Mouse (Mus musculus): ENCODE data around the gene Prtn3. TPM values are rescaled to one million over a fixed set of nuclear protein-coding genes. Genes with fewer than 3 reads are reported as not detected.

Prtn3 gene
- polyA plus RNA-seq, 1 experiment from 2014 or later: 52.4 TPM

- ATAC-seq (replicated peaks; ENCODE audit: low FRiP score) (no peak), DNase-seq (ENCODE audit: low spot score) (peak; percentile 91)
- H3K4me1 ChIP-seq (replicated peaks; ENCODE audit: control insufficient read depth, insufficient read depth, low read length): peaks cover 40% of the 10 kb centered on the region
- peak overlapping the region; percentile 98 for H3K4me2 ChIP-seq
- H3K36me3 ChIP-seq (ENCODE audit: control insufficient read depth, insufficient read depth, low read length): no peaks in the 10 kb centered on the region
- H3K4me3 ChIP-seq (ENCODE audit: low read depth, low read length): no peak overlapping the region
- peak overlapping the region; percentile 97 for H3K27ac ChIP-seq (ENCODE audit: low read depth, low read length)
- H3K9ac ChIP-seq (ENCODE audit: low read depth, low read length): no peak overlapping the region; the same call in 1 of the 2 replicates
- H3K9me3 ChIP-seq (ENCODE audit: control insufficient read depth, low read length): no peaks in the 10 kb centered on the region
- WGBS: 15% methylated on average over 29 of the region's 29 CpGs
- H3K27me3 ChIP-seq (replicated peaks; ENCODE audit: control insufficient read depth, insufficient read depth, low read length): peaks cover 27% of the 10 kb centered on the region
These were observed 50.9 kb downstream of the Prtn3 start for GRCm38 (mm10) chr10:79924998-79925784.

GRCm38 (mm10) chr10:79925785-79926490 is 51.7 kb downstream of the Prtn3 start:
- Histone ChIP-seq H3K27ac (ENCODE audit: low read depth, low read length) (peak overlapping the region; percentile 97), H3K27me3 (replicated peaks; ENCODE audit: control insufficient read depth, insufficient read depth, low read length) (peaks cover 20% of the 10 kb centered on the region), H3K9me3 (ENCODE audit: control insufficient read depth, low read length) (no peaks in the 10 kb centered on the region), H3K9ac (ENCODE audit: low read depth, low read length) (peak overlapping the region; percentile 92), H3K4me3 (ENCODE audit: low read depth, low read length) (peak overlapping the region; percentile 96), H3K36me3 (ENCODE audit: control insufficient read depth, insufficient read depth, low read length) (peaks cover under 1% of the 10 kb centered on the region; the same call in 1 of the 2 replicates), H3K4me2 (peak overlapping the region; percentile 98), H3K4me1 (replicated peaks; ENCODE audit: control insufficient read depth, insufficient read depth, low read length) (peaks cover 37% of the 10 kb centered on the region)
- peak; percentile 3; the same call in 1 of the 2 replicates for ATAC-seq (replicated peaks; ENCODE audit: low FRiP score)
- DNase-seq (ENCODE audit: low spot score): no peak
- 11% methylated on average over 15 of the region's 15 CpGs for WGBS

- Histone ChIP-seq H3K36me3 (ENCODE audit: control insufficient read depth, insufficient read depth, low read length) (peaks cover 3% of the 10 kb centered on the region; the same call in 1 of the 2 replicates), H3K4me1 (replicated peaks; ENCODE audit: control insufficient read depth, insufficient read depth, low read length) (peaks cover 34% of the 10 kb centered on the region), H3K9me3 (ENCODE audit: control insufficient read depth, low read length) (no peaks in the 10 kb centered on the region), H3K27me3 (replicated peaks; ENCODE audit: control insufficient read depth, insufficient read depth, low read length) (peaks cover 12% of the 10 kb centered on the region), H3K4me2 (peak within 1 kb of the TSS; percentile 98), H3K9ac (ENCODE audit: low read depth, low read length) (peak within 1 kb of the TSS; percentile 92), H3K4me3 (ENCODE audit: low read depth, low read length) (peak within 1 kb of the TSS; percentile 96), H3K27ac (ENCODE audit: low read depth, low read length) (peak within 1 kb of the TSS; percentile 97)
- ATAC-seq (replicated peaks; ENCODE audit: low FRiP score) (peak; percentile 75), DNase-seq (ENCODE audit: low spot score) (peak; percentile 93)
- WGBS: under 1% methylated on average over 63 of the region's 63 CpGs
These were observed 52.4 kb downstream of the Prtn3 start, which contains the start of gene Arid3a for GRCm38 (mm10) chr10:79926491-79927323. Gene Arid3a (plus strand): TSS chr10:79927043.

- Histone ChIP-seq H3K4me2 (peak overlapping the region; percentile 98), H3K27me3 (replicated peaks; ENCODE audit: control insufficient read depth, insufficient read depth, low read length) (peaks cover 5% of the 10 kb centered on the region), H3K9ac (ENCODE audit: low read depth, low read length) (peak overlapping the region; percentile 92), H3K36me3 (ENCODE audit: control insufficient read depth, insufficient read depth, low read length) (peaks cover 10% of the 10 kb centered on the region), H3K4me1 (replicated peaks; ENCODE audit: control insufficient read depth, insufficient read depth, low read length) (peaks cover 37% of the 10 kb centered on the region), H3K9me3 (ENCODE audit: control insufficient read depth, low read length) (no peaks in the 10 kb centered on the region), H3K4me3 (ENCODE audit: low read depth, low read length) (peak overlapping the region; percentile 96), H3K27ac (ENCODE audit: low read depth, low read length) (peak overlapping the region; percentile 97)
- ATAC-seq (replicated peaks; ENCODE audit: low FRiP score) (peak; percentile 45), DNase-seq (ENCODE audit: low spot score) (peak; percentile 81)
- WGBS: 0% methylated on average over 54 of the region's 54 CpGs
These were observed 53.2 kb downstream of the Prtn3 start for GRCm38 (mm10) chr10:79927324-79928029.

- peaks cover 44% of the 10 kb centered on the region for H3K4me1 ChIP-seq (replicated peaks; ENCODE audit: control insufficient read depth, insufficient read depth, low read length)
- H3K36me3 ChIP-seq (ENCODE audit: control insufficient read depth, insufficient read depth, low read length): peaks cover 10% of the 10 kb centered on the region
- WGBS: under 1% methylated on average over 29 of the region's 29 CpGs
- H3K9me3 ChIP-seq (ENCODE audit: control insufficient read depth, low read length): no peaks in the 10 kb centered on the region
- ATAC-seq (replicated peaks; ENCODE audit: low FRiP score) (no peak), DNase-seq (ENCODE audit: low spot score) (peak; percentile 72)
- peak overlapping the region; percentile 97 for H3K27ac ChIP-seq (ENCODE audit: low read depth, low read length)
- peak overlapping the region; percentile 92 for H3K9ac ChIP-seq (ENCODE audit: low read depth, low read length)
- peak overlapping the region; percentile 98 for H3K4me2 ChIP-seq
- H3K27me3 ChIP-seq (replicated peaks; ENCODE audit: control insufficient read depth, insufficient read depth, low read length): 0 out of 2 replicates have a peak, but pooled peaks cover under 1% of the 10 kb centered on the region
- peak overlapping the region; percentile 96 for H3K4me3 ChIP-seq (ENCODE audit: low read depth, low read length)
These were observed 53.9 kb downstream of the Prtn3 start for GRCm38 (mm10) chr10:79928030-79928694.

- H3K36me3 ChIP-seq (ENCODE audit: control insufficient read depth, insufficient read depth, low read length): peaks cover 13% of the 10 kb centered on the region
- ATAC-seq (replicated peaks; ENCODE audit: low FRiP score) (no peak), DNase-seq (ENCODE audit: low spot score) (no peak)
- H3K27ac ChIP-seq (ENCODE audit: low read depth, low read length): peak overlapping the region; percentile 97
- H3K4me1 ChIP-seq (replicated peaks; ENCODE audit: control insufficient read depth, insufficient read depth, low read length): peaks cover 52% of the 10 kb centered on the region
- H3K4me3 ChIP-seq (ENCODE audit: low read depth, low read length): peak overlapping the region; percentile 96
- peak overlapping the region; percentile 92 for H3K9ac ChIP-seq (ENCODE audit: low read depth, low read length)
- no peaks in the 10 kb centered on the region for H3K27me3 ChIP-seq (replicated peaks; ENCODE audit: control insufficient read depth, insufficient read depth, low read length)
- H3K4me2 ChIP-seq: peak overlapping the region; percentile 98
- no peaks in the 10 kb centered on the region for H3K9me3 ChIP-seq (ENCODE audit: control insufficient read depth, low read length)
- WGBS: 19% methylated on average over 9 of the region's 9 CpGs
These were observed 54.8 kb downstream of the Prtn3 start for GRCm38 (mm10) chr10:79928907-79929701.
